Mouse (Mus musculus): ENCODE measurements around the gene Actn4.
A peak's percentile ranks its signal among the peaks of the same experiment; 100 is the strongest.
"Not testable (repeated sequence)": the region's sequence is repeated elsewhere in the genome, so short reads cannot be mapped to it uniquely, and the experiment has no call there.

Actn4 gene

DNA sequence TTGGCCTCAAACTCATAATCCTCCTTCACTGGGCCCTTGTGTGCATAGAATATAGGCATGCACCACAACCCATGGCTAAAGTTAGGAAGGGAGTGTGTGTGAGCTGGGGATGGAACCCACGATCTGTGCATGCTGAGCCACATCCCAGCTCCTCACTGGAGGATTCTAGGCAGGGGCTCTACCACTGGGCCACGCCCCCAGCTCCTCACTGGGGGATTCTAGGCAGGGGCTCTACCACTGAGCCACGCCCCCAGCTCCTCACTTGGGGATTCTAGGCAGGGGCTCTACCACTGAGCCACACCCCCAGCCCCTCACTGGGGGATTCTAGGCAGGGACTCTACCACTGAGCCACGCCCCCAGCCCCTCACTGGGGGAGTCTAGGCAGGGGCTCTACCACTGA, 78.4 kb downstream of the Actn4 start:
- not testable (repeated sequence) for DNase-seq (ENCODE audit: low spot score)

DNA sequence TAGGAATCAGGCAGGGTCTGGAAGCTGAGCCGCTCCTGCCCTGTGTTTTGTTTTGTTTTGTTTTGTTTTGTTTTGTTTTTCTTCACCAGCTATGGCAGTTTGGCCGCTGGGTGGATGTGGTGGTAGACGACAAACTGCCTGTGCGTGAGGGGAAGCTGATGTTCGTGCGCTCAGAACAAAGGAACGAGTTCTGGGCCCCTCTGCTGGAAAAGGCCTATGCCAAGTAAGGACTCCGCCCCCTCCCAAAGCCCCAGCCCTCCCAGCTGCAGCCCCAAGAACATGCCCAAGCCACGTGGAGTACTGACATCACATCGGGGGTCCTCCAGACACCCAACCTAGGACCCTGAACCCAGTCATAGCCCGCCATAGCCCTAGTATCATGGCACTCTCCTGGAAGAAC, 79.1 kb downstream of the Actn4 start:
- DNase-seq (ENCODE audit: low spot score), result no peak

DNA sequence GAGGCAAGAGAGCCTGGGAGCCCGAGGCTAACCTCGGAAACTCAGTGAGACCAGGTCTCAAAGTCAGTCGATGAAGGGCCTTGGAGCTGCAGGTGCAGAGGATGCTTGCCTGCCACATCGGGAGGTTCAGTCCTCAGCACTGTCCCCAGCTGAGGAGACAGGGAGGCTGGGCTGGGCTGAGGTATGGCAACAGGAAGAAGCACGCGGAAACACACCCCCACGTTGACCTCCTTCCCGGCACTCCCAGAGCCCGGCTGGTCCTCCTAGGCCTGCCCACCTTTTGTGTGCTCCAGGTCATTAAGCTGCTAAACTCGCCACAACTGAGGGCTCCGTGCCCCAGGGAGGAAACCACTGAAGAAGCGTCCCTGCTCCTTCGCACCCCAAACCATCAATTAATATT, 80.9 kb downstream of the Actn4 start, which contains the start of gene Capn12:
Gene Capn12, plus strand, starts transcription at position 224 of the 400 bp plus-strand sequence.
- DNase-seq (ENCODE audit: low spot score), result no peak

DNA sequence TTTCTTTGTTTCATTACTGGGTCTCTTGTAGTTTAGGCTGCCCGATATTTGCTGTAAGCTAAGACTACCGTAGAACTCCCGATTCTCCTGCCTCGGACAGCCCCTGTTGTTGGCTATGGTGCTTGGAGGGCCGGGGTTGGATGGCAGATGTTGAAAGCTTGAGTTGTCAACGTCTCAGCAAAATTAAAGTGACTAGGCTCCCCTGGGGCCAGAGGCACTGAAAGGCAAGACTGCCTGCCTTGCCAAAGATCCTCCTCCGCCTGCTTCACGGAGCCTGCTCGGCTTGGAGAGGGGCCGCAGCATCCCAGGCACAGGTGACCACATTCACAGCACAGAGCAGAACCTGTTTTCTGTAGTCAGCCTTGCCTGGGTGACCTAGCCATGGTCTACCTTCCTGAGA, 81.6 kb downstream of the Actn4 start:
- DNase-seq (ENCODE audit: low spot score), result no peak

DNA sequence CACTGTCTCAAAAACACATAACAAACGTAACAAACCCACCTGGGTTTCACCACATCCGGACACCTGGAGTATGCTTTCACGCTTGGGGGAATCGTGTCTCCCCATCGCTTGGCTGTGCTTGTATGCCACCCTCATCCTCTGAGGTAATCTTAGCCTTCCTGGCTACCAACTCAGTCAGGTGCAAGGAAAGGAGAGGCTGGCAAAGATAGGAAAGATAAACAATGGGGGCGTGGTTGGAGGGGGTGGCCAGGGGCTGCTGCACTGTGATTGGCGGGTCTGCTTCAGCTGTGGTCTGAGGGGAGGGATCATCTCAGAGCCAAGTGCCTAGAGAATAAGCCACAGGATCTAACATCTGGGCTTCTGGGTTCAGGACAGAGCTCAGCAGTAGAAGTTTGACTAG, 82.5 kb downstream of the Actn4 start:
- DNase-seq (ENCODE audit: low spot score), result no peak

DNA sequence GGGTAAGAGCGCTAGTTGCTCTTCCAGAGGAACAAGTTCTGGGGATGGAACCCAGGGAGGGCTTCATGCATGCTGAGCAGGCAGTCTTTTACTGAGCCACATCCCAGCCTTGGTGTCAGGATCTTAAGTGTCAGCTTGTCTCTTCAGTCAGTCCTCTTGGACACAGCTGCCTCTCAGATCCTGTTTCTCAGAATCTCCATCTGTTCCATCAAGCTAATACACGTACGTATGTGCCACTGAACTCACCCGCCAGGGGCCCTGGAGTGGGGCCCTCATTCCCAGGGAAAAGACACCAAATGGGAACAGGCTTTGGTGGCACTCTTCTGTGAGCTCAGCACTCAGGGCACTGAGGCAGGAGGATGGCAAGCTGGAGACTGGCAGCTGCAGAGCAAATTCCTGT, 84.3 kb downstream of the Actn4 start:
- no peak for DNase-seq (ENCODE audit: low spot score)

DNA sequence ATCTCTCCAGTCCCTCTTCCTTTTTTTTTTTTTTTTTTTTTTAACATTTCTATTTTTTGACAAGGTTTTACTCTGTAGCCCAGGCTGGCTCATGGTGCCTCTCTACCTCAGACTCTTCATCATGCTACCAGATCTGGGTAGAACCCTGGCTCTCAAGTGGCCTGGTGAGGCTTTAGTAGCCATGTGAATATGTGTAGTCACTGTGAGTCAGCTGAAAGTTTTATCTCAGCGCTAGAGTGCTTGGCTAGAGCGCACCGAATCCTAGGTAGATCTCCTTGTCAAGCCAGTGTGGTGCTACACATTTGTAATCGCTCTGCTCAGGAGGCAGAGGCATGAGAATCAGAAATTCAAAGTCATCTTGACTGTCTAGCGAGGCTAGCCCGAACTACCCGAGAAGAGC, 85.0 kb downstream of the Actn4 start:
- DNase-seq (ENCODE audit: low spot score), result no peak

DNA sequence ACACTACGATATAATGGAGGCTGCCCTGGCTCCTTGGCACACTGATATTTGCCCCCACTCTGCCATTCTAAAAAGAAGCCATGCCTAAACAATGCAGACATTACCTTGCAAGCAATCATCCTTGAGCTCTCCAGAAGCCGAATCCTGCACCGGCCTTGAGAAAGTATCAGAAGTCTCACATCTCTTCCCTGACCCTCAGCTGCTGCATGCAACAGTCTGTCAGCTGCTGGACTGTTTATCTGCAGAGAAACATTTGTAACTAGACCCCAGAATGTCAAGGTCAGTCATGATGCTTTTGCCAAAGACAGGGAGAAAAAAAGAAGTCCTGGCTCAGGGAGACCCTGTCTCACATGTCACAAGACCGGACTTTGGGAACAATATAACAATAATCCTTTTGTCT, 86.0 kb downstream of the Actn4 start:
- DNase-seq (ENCODE audit: low spot score), result no peak

DNA sequence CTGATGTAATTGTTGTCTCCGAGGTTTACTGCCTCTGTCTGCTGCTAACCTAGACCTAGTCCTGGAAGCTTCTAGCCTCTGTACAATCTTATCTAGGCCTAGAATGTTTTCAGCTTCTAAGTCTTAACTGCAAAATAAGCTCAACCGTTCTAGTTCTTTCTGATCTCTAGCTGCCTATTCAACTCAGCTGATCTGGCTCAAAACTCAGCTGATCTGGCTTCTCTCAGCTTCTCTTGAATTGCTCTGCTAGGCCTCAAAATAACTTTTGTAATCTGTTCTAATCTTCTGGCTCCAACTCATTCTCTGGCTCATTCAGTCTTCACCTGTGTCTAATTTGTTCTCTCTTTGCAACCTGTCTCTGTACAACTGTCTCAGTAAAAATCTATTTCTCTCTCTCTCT, 87.6 kb downstream of the Actn4 start:
- no peak for DNase-seq (ENCODE audit: low spot score)

DNA sequence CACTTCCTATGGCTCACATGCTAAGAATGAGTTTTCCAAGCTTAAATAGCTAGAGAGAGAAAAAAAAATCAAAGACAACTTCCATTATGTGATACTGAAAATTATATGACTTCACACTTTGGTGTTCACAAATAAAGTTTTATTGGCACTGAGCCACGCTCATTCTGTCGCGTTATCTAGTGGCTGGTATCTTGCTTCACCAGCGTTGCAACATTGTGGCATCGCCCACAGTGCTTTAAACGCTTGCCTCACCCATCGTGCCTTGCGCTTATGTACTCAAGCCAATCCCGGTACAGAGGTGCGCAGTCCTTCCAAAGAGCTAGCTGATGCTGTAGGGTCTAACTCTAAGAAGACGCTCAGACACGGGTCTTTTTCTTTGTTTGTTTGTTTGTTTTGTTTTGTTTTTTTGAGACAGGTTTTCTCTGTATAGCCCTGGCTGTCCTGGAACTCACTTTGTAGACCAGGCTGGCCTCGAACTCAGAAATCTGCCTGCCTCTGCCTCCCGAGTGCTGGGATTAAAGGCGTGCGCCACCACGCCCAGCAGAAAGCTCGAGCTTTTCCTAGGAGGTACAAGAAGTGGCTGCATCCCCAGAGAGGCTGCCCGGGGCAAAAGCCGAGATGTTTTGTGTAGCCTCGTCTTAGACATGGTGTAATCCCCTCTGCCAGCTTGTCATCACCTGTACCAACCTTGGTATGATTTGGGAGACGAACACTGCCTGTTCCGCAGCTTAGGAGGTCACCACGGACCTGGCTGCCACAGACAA, 91.1 kb downstream of the Actn4 start:
- no peak for DNase-seq (ENCODE audit: low spot score)

DNA sequence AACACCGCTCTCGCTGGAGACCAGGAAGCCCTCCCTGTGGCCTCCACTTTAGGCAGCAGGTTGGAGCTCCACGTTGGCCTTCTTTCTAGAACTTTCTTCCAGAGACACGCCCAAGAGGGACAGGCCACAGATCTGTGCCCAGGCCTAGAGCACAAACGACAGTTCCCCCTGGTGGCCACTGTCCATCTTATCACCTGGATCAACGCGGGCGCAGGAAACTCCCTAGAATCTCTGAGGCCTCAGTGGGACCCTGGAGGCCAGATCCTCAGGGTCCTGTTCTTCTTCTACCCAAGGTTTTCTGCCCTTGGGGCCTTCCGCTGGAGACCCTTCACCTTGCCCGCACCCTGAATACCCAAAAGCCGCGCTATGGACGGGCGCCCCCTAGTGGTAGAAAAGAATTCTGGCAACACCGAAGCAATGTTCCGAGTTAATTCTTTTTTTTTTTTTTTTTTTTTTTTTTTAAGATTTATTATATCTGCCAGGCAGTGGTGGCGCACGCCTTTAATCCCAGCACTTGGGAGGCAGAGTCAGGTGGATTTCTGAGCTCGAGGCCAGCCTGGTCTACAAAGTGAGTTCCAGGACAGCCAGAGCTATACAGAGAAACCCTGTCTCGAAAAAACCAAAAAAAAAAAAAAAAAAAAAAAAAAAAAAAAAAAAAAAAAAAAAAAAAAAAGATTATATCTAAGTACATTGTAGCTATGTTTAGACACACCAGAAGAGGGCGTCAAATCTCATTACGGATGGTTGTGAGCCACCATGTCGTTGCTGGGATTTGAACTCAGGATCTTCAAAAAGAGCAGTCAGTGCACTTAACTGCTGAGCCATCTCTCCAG, 94.4 kb downstream of the Actn4 start:
- peak; percentile 75 for DNase-seq (ENCODE audit: low spot score)

DNA sequence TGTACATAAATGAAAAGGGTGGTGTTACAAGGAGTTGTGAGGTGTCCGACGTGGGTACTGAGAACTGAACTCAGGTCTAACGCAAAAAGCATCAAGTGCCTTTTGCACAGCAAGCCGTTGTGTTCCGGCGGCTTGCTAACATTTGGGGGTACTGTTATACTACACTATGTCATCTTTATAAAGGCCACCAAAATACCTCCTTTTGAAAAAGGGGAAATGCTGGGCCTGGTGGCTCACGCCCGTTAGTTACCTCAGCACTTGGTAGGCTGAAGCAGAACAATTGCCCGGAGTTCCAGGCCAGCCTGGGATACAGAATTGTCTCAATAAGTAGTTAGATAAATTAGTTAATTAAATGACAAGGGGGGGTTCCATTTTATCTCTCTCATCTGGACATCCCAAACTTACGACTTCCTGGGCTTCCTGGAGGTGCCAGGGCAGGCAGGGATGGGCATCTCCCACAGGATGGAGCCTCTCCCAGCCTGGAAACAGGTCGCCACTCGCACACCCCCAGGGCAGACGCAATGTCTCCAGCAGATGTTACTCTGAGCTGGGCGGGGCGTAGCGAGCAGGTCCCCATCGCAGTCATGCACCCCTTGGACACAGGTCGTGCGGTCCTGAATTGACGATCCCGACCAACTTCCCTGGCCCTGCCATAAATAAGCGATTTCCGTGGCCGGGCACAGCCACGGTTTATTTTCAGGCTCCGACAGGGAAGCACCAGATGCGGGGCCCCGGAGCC, 95.2 kb downstream of the Actn4 start:
- DNase-seq (ENCODE audit: low spot score), result no peak

DNA sequence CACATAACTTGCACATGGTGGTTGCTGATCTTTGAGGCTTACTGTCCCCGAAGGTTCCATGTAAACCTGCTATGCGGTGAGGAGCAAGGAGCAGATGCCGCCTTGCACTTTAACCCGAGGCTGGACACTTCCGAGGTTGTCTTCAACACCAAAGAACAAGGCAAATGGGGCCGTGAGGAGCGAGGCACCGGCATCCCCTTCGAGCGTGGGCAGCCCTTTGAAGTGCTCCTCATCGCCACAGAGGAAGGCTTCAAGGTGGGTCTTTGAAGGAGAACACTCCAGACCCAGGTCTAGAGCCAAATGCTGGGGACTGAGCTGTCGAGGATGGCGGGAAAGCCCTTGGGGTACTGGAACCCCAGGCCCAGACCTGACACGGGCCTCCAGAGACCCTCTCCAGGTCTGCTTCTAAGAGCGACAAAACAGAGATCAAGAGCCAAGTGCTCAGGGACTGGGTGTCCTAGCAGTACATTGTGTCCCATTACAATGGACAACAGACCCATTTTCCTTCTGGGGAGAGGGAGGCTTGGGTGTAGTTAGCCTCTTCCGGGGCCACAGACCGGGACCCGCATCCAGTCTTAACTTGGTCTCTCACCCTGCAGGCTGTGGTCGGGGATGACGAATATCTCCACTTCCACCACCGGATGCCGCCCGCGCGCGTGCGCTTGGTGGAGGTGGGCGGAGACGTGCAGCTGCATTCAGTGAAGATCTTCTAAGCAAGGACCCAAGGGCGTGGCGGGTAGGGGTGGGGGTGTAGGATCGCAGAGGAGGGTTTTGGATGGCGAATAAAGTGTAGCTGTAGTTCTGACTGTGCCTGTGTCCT, 96.4 kb downstream of the Actn4 start:
- peak; percentile 67 for DNase-seq (ENCODE audit: low spot score)

DNA sequence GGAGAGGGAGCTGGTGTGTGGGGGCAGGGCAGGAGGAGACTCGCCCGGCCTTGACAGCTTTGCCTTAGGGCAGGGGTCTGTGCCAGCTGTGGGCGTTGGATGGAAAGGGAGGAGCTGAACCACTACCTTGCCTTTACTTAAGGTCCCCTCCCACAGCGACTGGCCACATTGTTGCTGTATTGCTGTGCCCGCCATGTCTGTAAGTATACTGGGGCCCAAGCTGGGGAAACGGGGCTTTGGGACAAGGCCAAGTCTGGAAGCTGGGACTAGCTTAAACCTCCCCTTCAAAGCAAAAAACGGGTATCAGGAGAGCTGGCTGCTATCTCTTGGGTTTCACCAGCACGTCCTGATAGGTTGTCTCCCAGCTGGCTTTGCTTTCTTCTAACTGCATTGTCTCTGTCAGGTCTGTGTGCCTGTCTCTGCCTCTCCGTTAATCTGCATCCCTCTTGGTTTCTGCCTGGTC, 97.8 kb downstream of the Actn4 start:
- no peak for DNase-seq (ENCODE audit: low spot score)

DNA sequence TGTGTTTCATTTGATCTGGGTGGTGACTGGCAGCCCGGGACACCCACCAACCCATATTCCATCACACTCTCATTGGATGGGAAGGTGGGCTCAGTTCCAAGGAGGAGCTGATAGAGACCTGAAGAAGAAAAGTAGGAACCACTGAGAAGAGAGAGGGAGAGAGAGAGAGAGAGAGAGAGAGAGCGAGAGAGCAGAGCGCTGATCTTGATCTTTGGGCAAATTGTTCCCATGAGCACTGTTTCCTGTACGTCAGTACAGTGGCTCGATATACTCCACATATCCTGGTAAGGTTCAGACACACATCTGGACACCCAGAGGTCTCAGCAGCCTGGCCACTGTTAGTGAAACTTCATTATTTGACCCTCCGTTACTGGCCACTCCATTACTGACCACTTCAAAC, 98.6 kb downstream of the Actn4 start, which contains the start of gene Lgals7:
Gene Lgals7, plus strand, starts transcription at position 314 of the 400 bp plus-strand sequence.
- DNase-seq (ENCODE audit: low spot score), result no peak

DNA sequence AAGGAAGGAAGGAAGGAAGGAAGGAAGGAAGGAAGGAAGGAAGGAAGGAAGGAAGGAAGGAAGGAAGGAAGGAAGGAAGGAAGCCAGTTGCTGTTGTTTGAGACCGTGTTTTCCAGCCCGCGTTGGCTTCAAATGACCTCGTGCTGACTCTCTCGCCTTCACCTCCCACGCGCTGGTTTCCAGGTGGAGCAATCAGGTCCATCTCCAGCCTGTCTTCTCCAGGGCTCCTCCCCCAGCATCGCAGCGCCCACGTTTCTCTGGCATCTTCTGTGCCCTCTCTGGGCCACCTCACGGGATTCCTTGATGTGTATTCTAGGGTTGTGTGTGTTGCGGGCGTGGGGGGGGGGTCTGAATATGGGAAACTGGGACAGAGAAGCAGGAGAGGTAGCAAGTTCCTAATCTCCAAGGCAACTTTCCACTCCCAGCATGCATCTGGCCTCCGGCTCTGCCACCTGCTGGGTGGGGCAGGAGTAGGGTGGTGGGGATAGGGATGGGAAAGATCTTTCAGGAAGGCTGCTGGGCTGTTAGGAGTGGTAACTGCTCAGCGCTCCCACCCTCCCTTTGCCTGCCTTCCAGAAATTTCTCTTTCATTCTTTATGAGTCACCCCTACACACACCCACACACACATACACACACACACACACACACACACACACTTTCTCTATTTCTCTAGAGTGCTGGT, 99.2 kb downstream of the Actn4 start:
- no peak for DNase-seq (ENCODE audit: low spot score)

DNA sequence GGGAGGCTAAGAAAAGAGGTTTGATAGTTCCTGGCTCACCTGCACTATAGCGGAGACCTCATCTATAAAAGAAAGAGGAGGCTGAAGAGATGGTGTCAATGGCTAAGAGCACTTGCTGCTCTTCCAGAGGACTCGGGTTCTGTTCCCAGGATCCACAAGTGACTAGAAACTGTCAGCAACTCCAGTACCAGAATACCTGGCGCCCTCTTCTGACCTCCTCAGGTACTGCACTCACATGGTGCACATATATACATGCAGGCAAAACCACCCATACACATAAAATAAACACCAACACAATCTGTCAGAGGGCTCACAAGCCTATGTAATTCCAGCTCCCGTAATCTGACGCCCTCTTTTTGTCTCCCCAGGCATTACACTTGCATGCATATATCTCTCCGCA, 101.2 kb downstream of the Actn4 start:
- no peak for DNase-seq (ENCODE audit: low spot score)

DNA sequence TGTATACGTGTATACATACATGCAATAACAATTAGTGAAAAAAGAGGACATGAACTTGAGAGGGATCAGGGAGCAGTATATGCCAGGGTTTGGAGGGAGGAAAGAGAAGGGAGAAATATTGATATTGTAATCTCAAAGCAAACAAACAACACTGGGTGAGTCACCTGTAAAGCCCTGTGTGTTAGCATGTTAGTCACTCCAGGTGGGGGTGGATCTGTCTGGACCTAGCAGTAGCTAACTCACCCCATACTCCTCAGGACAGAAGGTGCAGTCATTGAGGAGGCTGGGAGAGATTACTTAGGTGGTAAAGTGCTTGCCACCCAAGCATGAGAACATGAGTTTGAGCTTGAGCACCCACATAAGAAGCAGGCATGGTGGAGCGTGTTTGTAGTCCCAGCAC, 102.2 kb downstream of the Actn4 start:
- no peak for DNase-seq (ENCODE audit: low spot score)

DNA sequence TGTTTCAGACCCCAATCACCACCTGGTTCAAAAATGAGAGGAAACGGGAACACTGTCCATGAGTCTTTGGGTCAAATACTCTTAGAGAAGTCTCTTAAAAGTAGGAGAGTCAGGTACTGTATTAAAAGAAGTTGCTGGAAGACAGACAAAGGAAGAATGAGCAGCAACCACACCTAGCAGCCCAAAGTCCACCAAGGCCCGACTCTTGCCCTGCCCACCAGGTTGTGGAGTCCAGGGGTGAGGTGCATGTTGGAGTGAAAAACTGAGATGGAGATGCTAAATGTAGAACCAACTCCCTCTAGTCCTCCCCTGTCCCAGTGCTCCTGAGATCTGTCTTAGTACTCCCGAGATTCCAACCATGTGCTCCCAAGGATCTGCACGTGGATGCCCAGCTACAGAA, 111.5 kb downstream of the Actn4 start:
- no peak for DNase-seq (ENCODE audit: low spot score)

DNA sequence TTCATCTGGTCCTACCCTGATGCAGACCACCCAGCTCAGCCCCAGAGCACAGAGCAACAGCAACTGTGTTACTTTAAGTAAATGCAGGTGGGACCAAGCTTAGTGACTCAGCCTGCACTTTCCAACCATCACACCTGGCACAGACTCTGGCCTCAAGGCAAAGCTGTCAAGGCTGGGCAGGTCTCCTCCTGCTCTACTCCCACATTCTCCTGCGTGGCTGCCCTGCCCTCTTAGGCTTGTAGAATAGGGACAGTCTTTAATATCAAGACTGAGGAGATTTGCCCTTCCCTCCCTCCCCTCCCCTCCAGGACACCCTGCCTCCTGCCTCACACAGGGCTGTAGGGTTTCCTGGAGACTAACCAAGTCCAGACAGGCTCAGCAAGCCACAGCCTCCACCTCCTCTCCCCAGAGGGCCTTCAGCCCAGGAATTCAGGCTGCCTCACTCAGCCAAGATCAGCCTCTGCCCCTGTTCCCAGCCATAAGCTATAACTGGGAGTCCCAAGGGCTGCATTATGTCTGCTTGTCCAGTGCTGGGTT, 112.4 kb downstream of the Actn4 start:
- no peak for DNase-seq (ENCODE audit: low spot score)

DNA sequence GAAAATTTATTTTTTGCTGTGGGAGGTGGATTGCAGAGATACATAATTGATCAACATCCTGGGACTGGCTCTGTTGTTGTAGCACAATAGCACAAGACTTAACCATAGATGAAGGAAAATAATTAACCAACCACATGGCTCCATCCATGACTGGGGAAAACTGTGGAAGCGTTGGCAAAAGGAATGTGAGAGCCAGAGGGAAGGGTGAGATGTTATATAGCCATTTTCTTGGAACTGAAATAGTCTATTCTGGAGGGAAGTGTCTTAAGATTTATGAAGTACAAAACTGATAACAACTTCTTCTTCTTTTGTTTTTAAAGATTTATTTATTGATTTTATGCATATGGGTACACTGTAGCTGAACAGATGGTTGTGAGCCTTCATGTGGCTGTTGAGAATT, 114.9 kb downstream of the Actn4 start:
- no peak for DNase-seq (ENCODE audit: low spot score)

Data from yolk sac, embryonic 10.5 days (tissue).